Mouse (Mus musculus) midbrain, embryonic 14.5 days (tissue): ENCODE data around the gene Gm20388. TPM values are rescaled to one million over a fixed set of nuclear protein-coding genes. Genes with fewer than 3 reads are reported as not detected.
A peak's percentile ranks its signal among the peaks of the same experiment; 100 is the strongest.
"Not testable (repeated sequence)": the region's sequence is repeated elsewhere in the genome, so short reads cannot be mapped to it uniquely, and the experiment has no call there.

Source experiments
- ATAC-seq: fragments of 200-750 bp; cut with Nextera tagmentation; 2 replicates; pipeline ENCODE4 v1.8.0; 2017; ENCODE audit warnings: moderate number of reproducible peaks, moderate library complexity; ENCODE audit not compliant: low FRiP score, low TSS enrichment
- DNase-seq: peaks from one replicate; pipeline ENCODE4 v3.0.0-alpha.2; 2015
- H3K27ac ChIP-seq: fragments of 300-500 bp; sonication (generic); replicated peaks from 2 replicates; pipeline ENCODE4 v1.5.1; 2014; ENCODE audit warnings: mild to moderate bottlenecking, low read depth, low read length, moderate library complexity
- H3K27me3 ChIP-seq: fragments of 300-500 bp; sonication (generic); 2 replicates; pipeline ENCODE4 v1.6.1; 2014; ENCODE audit warnings: low read length, control low read depth, mixed read lengths; ENCODE audit not compliant: control insufficient read depth, insufficient read depth
- H3K36me3 ChIP-seq: fragments of 300-500 bp; sonication (generic); 2 replicates; pipeline ENCODE4 v1.6.1; 2014; ENCODE audit warnings: low read length, control low read depth; ENCODE audit not compliant: control insufficient read depth, insufficient read depth
- H3K4me1 ChIP-seq: fragments of 300-500 bp; sonication (generic); 2 replicates; pipeline ENCODE4 v1.6.1; 2014; ENCODE audit warnings: mild to moderate bottlenecking, antibody characterized with exemption, low read length, control low read depth; ENCODE audit not compliant: control insufficient read depth, insufficient read depth
- H3K4me2 ChIP-seq: fragments of 300-500 bp; sonication (generic); 2 replicates; pipeline ENCODE4 v1.6.1; 2014; ENCODE audit warnings: mild to moderate bottlenecking, low read length, moderate library complexity
- H3K4me3 ChIP-seq: fragments of 300-500 bp; sonication (generic); replicated peaks from 2 replicates; pipeline ENCODE4 v1.5.1; 2014; ENCODE audit warnings: low read depth, low read length
- H3K9ac ChIP-seq: fragments of 300-500 bp; sonication (generic); replicated peaks from 2 replicates; pipeline ENCODE4 v1.6.1; 2014; ENCODE audit warnings: mild to moderate bottlenecking, low read length, moderate library complexity
- H3K9me3 ChIP-seq: fragments of 300-500 bp; sonication (generic); 2 replicates; pipeline ENCODE4 v1.6.1; 2016; ENCODE audit warnings: low read length, control low read depth, mixed read lengths; ENCODE audit not compliant: control insufficient read depth
- WGBS: fragments of 180-500 bp; shearing (Covaris S2); extraction: QIAGEN DNeasy Blood & Tissue Kit; methylation state at CpG from one replicate; pipeline ENCODE4 v1.1.7; 2014; 5-methylcytosine and 5-hydroxymethylcytosine counted together
- polyA plus RNA-seq: library from polyadenylated mRNA; unstranded; fragments of >200 nt; fragmentation: Nextera tagmentation; extraction: Ambion mirVana; gene quantifications from 2 replicates; pipeline ENCODE4 v1.2.1, GENCODE M21; 2014

Gm20388 gene
- polyA plus RNA-seq, 1 experiment from 2014 or later, result 4.1 TPM

GRCm38 (mm10) chr8:121130522-121130921 is 1219.9 kb downstream of the Gm20388 start:
- peak; percentile 61 for DNase-seq
- 39% methylated on average over 5 of the region's 5 CpGs for WGBS
- Histone ChIP-seq H3K4me3 (no peak overlapping the region), H3K4me2 (no peak overlapping the region), H3K4me1 (peaks cover 4% of the 10 kb centered on the region; the same call in 1 of the 2 replicates), H3K27me3 (peaks cover 62% of the 10 kb centered on the region), H3K9ac (no peak overlapping the region), H3K27ac (no peak overlapping the region), H3K36me3 (no peaks in the 10 kb centered on the region), H3K9me3 (no peaks in the 10 kb centered on the region)
- no peak for ATAC-seq

- ATAC-seq, result no peak
- 0 out of 2 replicates have a peak, but pooled peaks cover 3% of the 10 kb centered on the region for H3K9me3 ChIP-seq
- H3K36me3 ChIP-seq, result no peaks in the 10 kb centered on the region
- no peak for DNase-seq
- no peak overlapping the region for H3K27ac ChIP-seq
- H3K4me1 ChIP-seq, result peaks cover 4% of the 10 kb centered on the region; the same call in 1 of the 2 replicates
- 72% methylated on average over 5 of the region's 5 CpGs for WGBS
- H3K9ac ChIP-seq, result no peak overlapping the region
- H3K4me2 ChIP-seq, result no peak overlapping the region
- no peak overlapping the region for H3K4me3 ChIP-seq
- peaks cover 37% of the 10 kb centered on the region for H3K27me3 ChIP-seq
These were observed 1222.4 kb downstream of the Gm20388 start for GRCm38 (mm10) chr8:121132961-121133513.

- no peak overlapping the region for H3K9ac ChIP-seq
- H3K4me2 ChIP-seq, result no peak overlapping the region
- H3K27ac ChIP-seq, result no peak overlapping the region
- H3K27me3 ChIP-seq, result peaks cover 26% of the 10 kb centered on the region
- no peak overlapping the region for H3K4me3 ChIP-seq
- 0 out of 2 replicates have a peak, but pooled peaks cover 3% of the 10 kb centered on the region for H3K9me3 ChIP-seq
- H3K4me1 ChIP-seq, result no peaks in the 10 kb centered on the region
- no peak for DNase-seq
- no peaks in the 10 kb centered on the region for H3K36me3 ChIP-seq
- WGBS, result 90% methylated on average over 10 of the region's 10 CpGs
- ATAC-seq, result no peak
These were observed 1223.5 kb downstream of the Gm20388 start for GRCm38 (mm10) chr8:121134102-121134501.

- Histone ChIP-seq H3K9ac (no peak overlapping the region), H3K9me3 (0 out of 2 replicates have a peak, but pooled peaks cover 3% of the 10 kb centered on the region), H3K4me1 (no peaks in the 10 kb centered on the region), H3K4me2 (no peak overlapping the region), H3K4me3 (no peak overlapping the region), H3K27me3 (peaks cover 22% of the 10 kb centered on the region), H3K27ac (no peak overlapping the region), H3K36me3 (no peaks in the 10 kb centered on the region)
- DNase-seq, result no peak
- no peak for ATAC-seq
- WGBS, result 87% methylated on average over 11 of the region's 11 CpGs
These were observed 1223.9 kb downstream of the Gm20388 start for GRCm38 (mm10) chr8:121134512-121134911.

GRCm38 (mm10) chr8:121136856-121137255 is 1226.2 kb downstream of the Gm20388 start:
- H3K36me3 ChIP-seq, result no peaks in the 10 kb centered on the region
- no peak overlapping the region for H3K27ac ChIP-seq
- no peak overlapping the region for H3K9ac ChIP-seq
- WGBS, result 94% methylated on average over 6 of the region's 6 CpGs
- H3K9me3 ChIP-seq, result 0 out of 2 replicates have a peak, but pooled peaks cover 3% of the 10 kb centered on the region
- H3K4me1 ChIP-seq, result no peaks in the 10 kb centered on the region
- DNase-seq, result no peak
- peaks cover 4% of the 10 kb centered on the region; the same call in 1 of the 2 replicates for H3K27me3 ChIP-seq
- no peak for ATAC-seq
- H3K4me3 ChIP-seq, result no peak overlapping the region
- no peak overlapping the region for H3K4me2 ChIP-seq

- H3K27me3 ChIP-seq, ATAC-seq, H3K9ac ChIP-seq, H3K9me3 ChIP-seq, H3K36me3 ChIP-seq, H3K4me2 ChIP-seq, DNase-seq, H3K4me3 ChIP-seq, H3K27ac ChIP-seq, H3K4me1 ChIP-seq: not testable (repeated sequence)
- 77% methylated on average over 4 of the region's 6 CpGs for WGBS
These were observed 1235.0 kb downstream of the Gm20388 start for GRCm38 (mm10) chr8:121145457-121146134.

- H3K27ac ChIP-seq, result no peak overlapping the region
- 0 out of 2 replicates have a peak, but pooled peaks cover 2% of the 10 kb centered on the region for H3K4me1 ChIP-seq
- no peak overlapping the region for H3K9ac ChIP-seq
- no peaks in the 10 kb centered on the region for H3K36me3 ChIP-seq
- no peak overlapping the region for H3K4me2 ChIP-seq
- DNase-seq (no peak), ATAC-seq (no peak)
- no peak overlapping the region for H3K4me3 ChIP-seq
- no peaks in the 10 kb centered on the region for H3K27me3 ChIP-seq
- WGBS, result 60% methylated on average over 8 of the region's 8 CpGs
- H3K9me3 ChIP-seq, result no peaks in the 10 kb centered on the region
These were observed 1238.0 kb downstream of the Gm20388 start for GRCm38 (mm10) chr8:121148573-121149083.

GRCm38 (mm10) chr8:121152394-121152793 is 1241.8 kb downstream of the Gm20388 start:
- Histone ChIP-seq H3K27me3 (no peaks in the 10 kb centered on the region), H3K4me1 (no peaks in the 10 kb centered on the region), H3K9ac (no peak overlapping the region), H3K9me3 (no peaks in the 10 kb centered on the region), H3K4me3 (no peak overlapping the region), H3K36me3 (no peaks in the 10 kb centered on the region), H3K27ac (no peak overlapping the region), H3K4me2 (no peak overlapping the region)
- DNase-seq (no peak), ATAC-seq (no peak)
- WGBS, result 74% methylated on average over 12 of the region's 12 CpGs
